Mouse (Mus musculus) cerebellum, adult 9-10 months (tissue): Measurements from ENCODE around the gene Col4a2.

Experiments used
- DNase-seq: peaks from one replicate; pipeline ENCODE4 v3.0.0; 2022

The Col4a2 gene

GRCm38 (mm10) chr8:11362278-11363214, 49.9 kb downstream of the Col4a2 start:
- DNase-seq, result no peak

- DNase-seq, result no peak
These were observed 50.9 kb downstream of the Col4a2 start for GRCm38 (mm10) chr8:11363340-11364126.

- DNase-seq, result no peak
These were observed 53.6 kb downstream of the Col4a2 start for GRCm38 (mm10) chr8:11366251-11366650.

- DNase-seq, result no peak
These were observed 54.1 kb downstream of the Col4a2 start for GRCm38 (mm10) chr8:11366741-11367140.

GRCm38 (mm10) chr8:11367670-11368069, 55.1 kb downstream of the Col4a2 start:
- DNase-seq, result no peak

GRCm38 (mm10) chr8:11369526-11370203, 57.1 kb downstream of the Col4a2 start:
- DNase-seq, result no peak

- no peak for DNase-seq
These were observed 58.7 kb downstream of the Col4a2 start for GRCm38 (mm10) chr8:11371347-11371746.

GRCm38 (mm10) chr8:11372080-11372479, 59.5 kb downstream of the Col4a2 start:
- DNase-seq, result no peak

- no peak for DNase-seq
These were observed 61.2 kb downstream of the Col4a2 start for GRCm38 (mm10) chr8:11373643-11374325.

- DNase-seq, result no peak
These were observed 61.9 kb downstream of the Col4a2 start for GRCm38 (mm10) chr8:11374326-11375076.

GRCm38 (mm10) chr8:11375749-11376438, 63.3 kb downstream of the Col4a2 start:
- no peak for DNase-seq

GRCm38 (mm10) chr8:11377391-11378210, 65.0 kb downstream of the Col4a2 start:
- no peak for DNase-seq

- DNase-seq, result no peak
These were observed 67.0 kb downstream of the Col4a2 start for GRCm38 (mm10) chr8:11379590-11379989.

GRCm38 (mm10) chr8:11381544-11381943, 68.9 kb downstream of the Col4a2 start:
- no peak for DNase-seq

GRCm38 (mm10) chr8:11382059-11382810, 69.6 kb downstream of the Col4a2 start:
- DNase-seq, result peak; percentile 33

- no peak for DNase-seq
These were observed 70.3 kb downstream of the Col4a2 start for GRCm38 (mm10) chr8:11382933-11383332.

- DNase-seq, result no peak
These were observed 70.8 kb downstream of the Col4a2 start for GRCm38 (mm10) chr8:11383379-11383778.

GRCm38 (mm10) chr8:11384841-11385240, 72.2 kb downstream of the Col4a2 start:
- no peak for DNase-seq

- no peak for DNase-seq
These were observed 72.8 kb downstream of the Col4a2 start for GRCm38 (mm10) chr8:11385272-11385905.
